Mouse (Mus musculus) ES-Bruce4 (cell line): ENCODE results near the gene Rnf146. TPM values are rescaled to one million over a fixed set of nuclear protein-coding genes. Genes with fewer than 3 reads are reported as not detected.

Source experiments
- H3K27ac ChIP-seq: 2 replicates; pipeline ENCODE4 v1.5.1; 2012; ENCODE audit warnings: low read length, inconsistent platforms; ENCODE audit not compliant: insufficient read depth
- H3K27me3 ChIP-seq: 2 replicates; pipeline ENCODE4 v1.6.1; 2012; ENCODE audit warnings: mild to moderate bottlenecking, low read length, inconsistent platforms; ENCODE audit not compliant: control insufficient read depth, poor library complexity, insufficient read depth, severe bottlenecking
- H3K36me3 ChIP-seq: 2 replicates; pipeline ENCODE4 v1.6.1; 2012; ENCODE audit warnings: inconsistent platforms, mild to moderate bottlenecking, low read length, moderate library complexity; ENCODE audit not compliant: control insufficient read depth, poor library complexity, insufficient read depth, severe bottlenecking
- H3K4me1 ChIP-seq: one replicate; pipeline ENCODE4 v1.8.1; 2011; ENCODE audit warnings: low read length; ENCODE audit not compliant: control insufficient read depth, insufficient read depth
- H3K4me3 ChIP-seq: 2 replicates; pipeline ENCODE4 v1.5.1; 2011; ENCODE audit warnings: low read depth, mild to moderate bottlenecking, low read length
- H3K9ac ChIP-seq: 2 replicates; pipeline ENCODE4 v1.6.1; 2012; ENCODE audit warnings: low read depth, mild to moderate bottlenecking, inconsistent platforms; ENCODE audit not compliant: poor library complexity, severe bottlenecking
- H3K9me3 ChIP-seq: replicated peaks from 2 replicates; pipeline ENCODE4 v1.6.1; 2012; ENCODE audit warnings: mild to moderate bottlenecking, low read length, inconsistent platforms; ENCODE audit not compliant: control insufficient read depth, poor library complexity, insufficient read depth, severe bottlenecking
- CTCF ChIP-seq: IDR thresholded peaks from one replicate; pipeline ENCODE4 v1.8.1; 2011; ENCODE audit warnings: low read depth, low read length
- EP300 ChIP-seq: IDR thresholded peaks from 2 replicates; pipeline ENCODE4 v1.6.1; 2011; ENCODE audit warnings: low read depth, low read length; ENCODE audit not compliant: insufficient read depth
- POLR2A ChIP-seq: IDR thresholded peaks from one replicate; pipeline ENCODE4 v1.8.1; 2011; ENCODE audit warnings: low read length; ENCODE audit not compliant: insufficient read depth
- polyA plus RNA-seq: library from polyadenylated mRNA; stranded (reverse); fragments of >200 nt; gene quantifications from 2 replicates; pipeline ENCODE4 v1.2.4, GENCODE M21; 2011; ENCODE audit warnings: low read depth; ENCODE audit not compliant: missing spikeins, insufficient read depth, insufficient read length

Gene Rnf146
- polyA plus RNA-seq, 1 experiment = 29.1 TPM

DNA sequence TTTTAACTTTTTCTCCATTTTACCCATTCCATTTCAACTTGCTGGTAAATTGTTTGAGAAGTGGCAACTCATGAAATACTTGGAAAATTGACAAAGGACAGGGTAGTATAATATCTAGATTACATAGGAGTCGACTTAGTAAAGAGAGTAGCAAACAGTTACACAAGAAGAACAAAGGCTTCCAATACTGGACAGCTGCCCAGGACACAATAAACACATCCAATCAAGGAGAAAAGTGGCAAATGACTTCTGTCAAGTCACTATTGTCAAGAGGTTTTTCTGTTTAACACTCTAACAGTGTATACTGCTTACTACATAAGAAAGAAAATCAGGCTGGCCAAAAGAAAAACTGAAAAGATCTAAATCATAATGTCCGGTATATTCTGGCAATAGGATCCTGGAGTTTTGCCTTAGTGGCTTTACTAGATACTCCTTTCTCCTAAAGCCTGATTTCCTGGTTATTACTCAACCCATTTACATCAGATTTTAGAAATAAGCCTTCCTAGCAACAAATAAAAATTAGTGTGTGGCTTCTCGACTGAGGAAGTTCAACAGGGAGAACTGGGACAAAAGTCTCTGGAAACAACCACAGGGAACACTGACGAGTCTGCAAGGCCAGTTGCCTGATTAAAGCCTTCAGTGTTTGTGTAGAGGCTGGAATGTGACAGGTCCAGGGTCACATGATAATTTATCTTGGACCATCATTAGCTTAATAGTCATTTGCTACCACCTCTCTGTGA lies 50.6 kb downstream of the Rnf146 start:
- Histone ChIP-seq H3K27ac (no peak overlapping the region), H3K9me3 (no peaks in the 10 kb centered on the region), H3K27me3 (no peaks in the 10 kb centered on the region), H3K36me3 (no peaks in the 10 kb centered on the region), H3K4me1 (no peaks in the 10 kb centered on the region), H3K4me3 (no peak overlapping the region), H3K9ac (no peak overlapping the region)
- TF ChIP-seq CTCF (no peak), EP300 (no peak), POLR2A (no peak)

DNA sequence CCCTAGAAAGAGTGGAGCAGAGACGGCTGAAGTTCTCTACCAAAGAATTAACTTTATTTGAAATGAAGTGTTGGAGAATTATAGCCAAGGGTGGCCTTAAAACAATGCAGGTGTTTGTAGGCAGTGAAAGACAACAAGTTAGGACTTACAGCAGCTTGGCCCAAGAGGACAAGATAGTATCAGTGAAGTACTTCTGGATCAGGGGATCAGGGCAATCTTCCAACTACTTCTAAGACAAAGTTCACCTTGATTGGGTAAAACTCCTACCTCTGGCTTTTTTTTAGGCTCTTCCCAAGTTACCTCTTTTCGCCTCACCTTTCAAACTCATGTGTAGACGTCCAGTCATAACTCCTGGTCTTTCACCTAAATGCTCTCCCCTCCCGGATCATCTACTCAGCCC lies 60.0 kb downstream of the Rnf146 start:
- Histone ChIP-seq H3K9me3 (no peaks in the 10 kb centered on the region), H3K9ac (no peak overlapping the region)

More for the DNA sequence above, 60.0 kb downstream of the Rnf146 start:
- H3K4me3 ChIP-seq = no peak overlapping the region
- no peak for TF ChIP-seq CTCF
- TF ChIP-seq EP300 = no peak
- TF ChIP-seq POLR2A = no peak
- no peak overlapping the region for H3K27ac ChIP-seq
- H3K27me3 ChIP-seq = no peaks in the 10 kb centered on the region
- H3K36me3 ChIP-seq = no peaks in the 10 kb centered on the region
- H3K4me1 ChIP-seq = no peaks in the 10 kb centered on the region

Other genes with a start within 250 kb of the Rnf146 start
- 1.6 and 2.5 TPM in 2 replicates for gene Soga3, start 218.6 kb downstream of the Rnf146 start, polyA plus RNA-seq
- 3.3 TPM in 1 of 2 replicates, not detected in the other for gene Gm49353, start 163.5 kb downstream of the Rnf146 start, polyA plus RNA-seq
- gene 9330159F19Rik, start 150.8 kb downstream of the Rnf146 start, polyA plus RNA-seq = 0.18 and 0.25 TPM in 2 replicates
- gene Echdc1, start 49.3 kb downstream of the Rnf146 start, polyA plus RNA-seq = 22.8 and 23.5 TPM in 2 replicates
- gene Rspo3, start 173.4 kb upstream of the Rnf146 start, polyA plus RNA-seq = 0.70 and 1.4 TPM in 2 replicates